Mouse (Mus musculus) natural killer cell, adult 2 months (primary cell): ENCODE measurements around the gene Adamtsl1.

Source experiments
- DNase-seq, 2 experiments: peaks; one replicate each; pipeline ENCODE4 v3.0.0; 2022; ENCODE audit warnings: low spot score in 2 of 2

Adamtsl1 gene

GRCm38 (mm10) chr4:86045876-86046275 lies 531.9 kb downstream of the Adamtsl1 start:
- DNase-seq = no peak

DNA sequence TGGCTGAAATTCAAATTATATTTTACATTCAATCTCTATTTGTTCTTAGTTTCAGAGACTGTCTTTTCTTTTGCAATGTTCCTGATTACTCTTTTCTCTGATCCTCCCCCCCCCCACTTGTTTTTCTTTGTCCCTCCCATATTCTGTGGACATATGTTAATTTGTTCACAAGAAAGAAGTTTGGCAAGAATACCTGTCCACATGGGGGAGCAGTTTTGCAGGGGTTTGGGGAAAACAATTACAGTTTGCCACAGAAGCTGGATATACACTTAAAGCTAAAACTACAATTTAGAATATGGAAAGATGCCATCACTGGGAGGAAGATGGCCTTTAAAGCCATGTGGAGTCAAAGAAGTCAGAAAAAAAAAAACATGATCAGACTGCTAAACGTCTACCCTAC lies 532.9 kb downstream of the Adamtsl1 start:
- no peak for DNase-seq

DNA sequence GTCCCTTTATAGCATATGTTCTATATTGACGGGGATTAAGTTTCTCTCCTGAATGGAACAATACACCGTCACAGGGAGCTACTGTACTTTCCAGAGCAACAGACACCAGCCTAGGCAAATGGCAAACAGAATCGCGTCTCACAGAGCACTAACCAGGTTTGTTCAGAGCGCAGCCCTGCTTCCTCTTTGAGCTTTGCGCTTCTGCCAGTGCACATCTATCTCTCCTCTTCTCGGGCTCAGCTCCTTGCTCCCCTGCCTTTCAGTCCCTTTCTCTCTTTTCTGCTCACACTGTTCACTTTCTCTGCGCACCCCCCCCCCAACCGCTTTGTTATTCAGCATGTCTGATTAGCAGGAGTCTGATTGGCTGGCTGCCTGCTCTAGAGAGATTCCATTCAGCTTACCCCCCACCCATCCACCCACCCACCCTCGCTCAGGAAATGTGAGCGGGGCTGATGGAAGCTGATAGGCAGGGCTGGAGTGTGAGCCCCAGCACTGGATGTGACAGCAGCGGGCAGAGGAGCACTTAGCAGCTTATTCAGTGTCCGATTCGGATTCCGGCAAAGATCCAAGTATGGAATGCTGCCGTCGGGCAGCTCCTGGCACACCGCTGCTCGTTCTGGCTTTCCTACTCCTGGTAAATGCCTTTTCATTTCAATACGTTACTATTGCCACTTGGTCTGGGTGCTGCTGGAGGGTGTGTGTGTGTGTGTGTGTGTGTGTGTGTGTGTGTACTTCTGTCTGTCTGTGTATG lies 539.7 kb downstream of the Adamtsl1 start:
- no peak for DNase-seq

GRCm38 (mm10) chr4:86060614-86061013 lies 546.6 kb downstream of the Adamtsl1 start:
- no peak for DNase-seq

GRCm38 (mm10) chr4:86068376-86068775 lies 554.4 kb downstream of the Adamtsl1 start:
- DNase-seq = no peak

DNA sequence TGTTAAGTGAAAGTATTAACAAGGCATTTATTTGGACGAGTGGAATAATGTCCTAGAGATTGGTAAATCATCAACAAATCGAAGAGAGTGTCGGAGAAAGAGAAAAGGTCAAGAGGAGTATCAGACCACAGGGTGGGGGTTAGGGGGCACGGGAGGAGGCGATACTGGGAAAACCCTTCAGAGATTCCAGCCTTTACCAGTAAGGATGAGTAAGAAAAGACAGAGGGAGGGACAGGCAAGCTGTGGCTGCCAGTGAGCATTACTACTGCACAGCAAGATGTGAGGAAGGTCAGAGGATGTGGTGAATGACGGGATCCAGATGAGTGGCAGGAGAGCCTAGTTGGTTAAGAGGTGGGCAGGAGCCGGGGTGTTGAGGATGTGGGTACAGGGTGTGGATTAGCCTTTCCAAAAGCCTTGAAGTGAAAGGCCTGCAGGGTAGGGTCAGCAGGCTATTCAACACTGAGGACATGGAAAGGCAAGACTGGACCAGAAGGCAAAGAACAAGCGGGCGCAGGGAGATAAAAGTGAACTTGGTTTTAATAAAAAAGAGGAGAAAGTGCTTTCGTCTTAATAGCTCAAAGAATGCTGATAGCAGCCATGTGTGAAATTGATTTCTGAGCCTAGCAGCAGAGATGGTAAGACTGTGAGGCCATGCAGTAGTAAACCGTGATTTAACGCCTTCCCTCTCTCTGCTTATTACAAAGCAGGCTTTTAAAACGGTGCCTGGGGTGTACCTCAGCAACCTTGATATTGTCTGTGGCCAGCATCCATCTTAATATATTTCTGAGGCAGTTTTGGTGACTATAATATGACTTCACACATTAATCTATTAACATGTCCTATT lies 555.1 kb downstream of the Adamtsl1 start:
- DNase-seq = no peak

- DNase-seq = no peak
Measured at GRCm38 (mm10) chr4:86074871-86075270, 560.9 kb downstream of the Adamtsl1 start.

DNA sequence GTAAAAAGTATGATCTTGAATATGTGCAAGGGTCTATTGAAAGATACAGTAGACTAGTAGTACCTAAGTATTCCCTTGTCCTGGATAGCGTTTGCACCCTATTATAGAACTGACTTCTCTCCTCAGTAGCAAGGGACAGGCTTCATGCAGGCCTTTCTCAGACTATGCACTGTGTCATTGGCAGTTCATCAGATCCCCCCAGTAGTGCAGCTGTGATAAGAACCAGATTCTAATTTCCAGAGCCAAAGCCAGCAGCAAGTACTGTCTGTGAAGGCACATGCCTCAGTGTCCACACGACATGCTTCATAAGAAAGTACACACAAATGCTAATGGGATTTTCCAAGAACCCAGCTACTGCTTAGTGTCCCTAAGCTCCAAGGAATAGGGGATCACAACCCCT lies 563.4 kb downstream of the Adamtsl1 start:
- DNase-seq = no peak

DNA sequence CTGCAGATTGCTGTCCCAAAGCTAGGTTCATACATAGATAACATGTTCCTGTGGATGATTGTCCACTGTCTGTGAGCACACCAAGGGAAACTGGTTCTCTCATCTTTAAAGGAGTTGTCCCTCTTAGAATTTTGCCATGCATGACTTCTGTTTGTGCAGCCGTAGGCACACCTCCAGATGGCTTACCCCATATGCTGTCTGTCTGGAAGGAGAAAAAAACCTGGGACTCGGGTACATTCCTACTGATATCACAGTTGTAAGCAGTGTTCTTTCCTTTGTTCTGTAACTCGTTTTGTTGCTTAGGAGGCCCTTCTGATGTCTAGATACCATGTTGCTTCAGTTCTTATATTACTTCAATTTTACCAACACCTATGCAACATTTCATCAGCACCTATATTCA lies 563.9 kb downstream of the Adamtsl1 start:
- DNase-seq = no peak

GRCm38 (mm10) chr4:86087508-86087907 lies 573.5 kb downstream of the Adamtsl1 start:
- DNase-seq = no peak

- DNase-seq = no peak
Measured at GRCm38 (mm10) chr4:86103207-86103606, 589.2 kb downstream of the Adamtsl1 start.

GRCm38 (mm10) chr4:86108325-86108724 lies 594.4 kb downstream of the Adamtsl1 start:
- DNase-seq = no peak

DNA sequence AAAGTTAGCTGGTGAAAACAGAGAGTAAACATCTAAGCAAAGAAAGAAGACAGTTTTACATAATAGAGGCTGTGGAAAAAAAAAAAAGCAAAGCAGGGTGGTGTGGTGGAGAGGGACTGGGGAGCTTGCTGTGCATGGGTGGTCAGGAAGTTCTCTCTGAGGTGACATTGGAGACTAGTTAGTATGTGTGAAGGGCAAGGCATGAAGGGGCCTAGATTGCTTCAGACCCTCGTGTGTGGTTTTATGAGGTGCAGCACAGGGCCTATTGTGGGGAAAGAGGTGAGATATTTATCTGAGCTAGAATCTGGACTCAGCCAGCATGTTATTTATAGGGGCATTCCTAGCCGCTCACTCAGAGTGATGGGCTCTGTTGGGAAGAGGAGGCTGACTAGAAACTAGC lies 605.1 kb downstream of the Adamtsl1 start:
- no peak for DNase-seq

DNA sequence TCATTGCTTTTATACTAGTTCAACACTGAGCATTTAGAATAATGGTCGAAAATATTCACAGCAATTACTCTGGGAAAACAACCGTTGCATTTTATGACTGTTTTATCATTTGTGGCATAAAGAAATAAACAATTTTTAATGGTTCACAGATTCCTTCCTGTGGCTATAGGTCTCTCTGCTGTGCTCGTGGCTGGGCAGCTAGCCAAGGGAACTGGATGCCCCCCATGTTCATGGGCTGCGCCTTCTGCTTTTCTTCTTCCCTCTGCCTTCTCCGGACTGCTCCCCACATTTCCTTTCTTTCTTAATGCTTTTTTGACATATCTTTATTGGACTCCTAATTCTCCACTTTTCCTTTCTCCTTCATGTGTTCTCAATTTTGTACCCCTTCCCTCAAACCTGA lies 608.5 kb downstream of the Adamtsl1 start:
- DNase-seq = no peak

- DNase-seq = no peak
Measured at GRCm38 (mm10) chr4:86124374-86124773, 610.4 kb downstream of the Adamtsl1 start.

DNA sequence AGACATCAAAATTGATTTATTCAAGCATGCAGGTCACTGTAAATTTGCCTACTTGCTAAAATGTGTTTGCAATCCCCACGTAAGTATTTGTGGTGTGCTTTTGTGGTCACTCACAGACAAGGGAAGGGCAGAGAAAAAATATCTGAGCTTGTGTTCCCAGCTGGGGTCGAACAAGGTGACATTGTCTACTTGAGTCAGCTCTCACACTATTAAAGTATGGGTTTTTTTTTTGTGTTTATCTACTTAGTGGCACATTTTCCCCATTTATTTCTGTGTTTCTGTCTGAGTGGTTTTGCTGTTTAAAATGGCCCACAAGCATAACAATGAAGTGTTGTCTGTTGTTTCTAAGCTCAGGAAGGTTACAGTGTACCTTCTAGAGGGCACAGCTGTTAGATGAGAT lies 612.7 kb downstream of the Adamtsl1 start:
- DNase-seq = no peak

DNA sequence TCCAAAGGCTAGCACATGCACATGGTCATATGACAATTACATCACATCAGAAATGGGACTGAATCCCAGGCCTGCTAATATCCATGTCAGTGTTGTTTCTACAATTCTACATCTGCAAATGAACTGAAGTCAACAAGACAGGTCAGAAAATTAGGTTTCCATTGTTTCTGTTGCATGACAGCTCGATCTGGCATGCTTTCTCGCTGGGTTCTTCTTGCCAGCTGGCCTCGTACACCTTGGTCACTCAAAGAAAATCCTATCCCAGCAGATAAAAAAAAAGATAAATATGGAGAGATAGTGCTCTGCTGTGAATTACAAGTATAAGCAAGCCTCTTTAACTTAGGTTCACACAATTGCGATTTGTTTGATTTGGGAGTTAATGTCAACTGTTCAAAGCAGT lies 644.6 kb downstream of the Adamtsl1 start:
- no peak for DNase-seq

GRCm38 (mm10) chr4:86159362-86159761 lies 645.4 kb downstream of the Adamtsl1 start:
- no peak for DNase-seq

- DNase-seq = no peak
Measured at GRCm38 (mm10) chr4:86170763-86171162, 656.8 kb downstream of the Adamtsl1 start.

GRCm38 (mm10) chr4:86171461-86171860 lies 657.5 kb downstream of the Adamtsl1 start:
- DNase-seq = no peak

DNA sequence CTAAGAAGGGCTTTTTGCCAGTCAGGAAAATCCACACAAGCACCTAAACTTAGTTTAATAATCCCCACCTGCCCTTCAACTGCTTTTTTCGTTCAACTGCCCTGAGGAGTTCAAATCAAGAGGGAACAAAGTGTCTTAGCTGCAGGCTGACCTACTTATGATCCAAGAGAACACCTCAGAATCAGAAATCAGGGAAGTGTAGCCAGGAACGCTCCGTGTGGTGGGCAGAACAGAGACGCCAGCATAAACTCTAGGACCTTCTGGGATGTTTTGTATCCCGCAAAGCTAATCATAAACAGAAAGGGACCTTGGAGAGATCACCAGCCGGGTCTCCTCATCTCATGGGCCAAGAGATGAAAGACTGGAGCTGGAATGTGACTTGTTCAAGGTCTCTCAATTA lies 663.5 kb downstream of the Adamtsl1 start:
- DNase-seq = no peak

DNA sequence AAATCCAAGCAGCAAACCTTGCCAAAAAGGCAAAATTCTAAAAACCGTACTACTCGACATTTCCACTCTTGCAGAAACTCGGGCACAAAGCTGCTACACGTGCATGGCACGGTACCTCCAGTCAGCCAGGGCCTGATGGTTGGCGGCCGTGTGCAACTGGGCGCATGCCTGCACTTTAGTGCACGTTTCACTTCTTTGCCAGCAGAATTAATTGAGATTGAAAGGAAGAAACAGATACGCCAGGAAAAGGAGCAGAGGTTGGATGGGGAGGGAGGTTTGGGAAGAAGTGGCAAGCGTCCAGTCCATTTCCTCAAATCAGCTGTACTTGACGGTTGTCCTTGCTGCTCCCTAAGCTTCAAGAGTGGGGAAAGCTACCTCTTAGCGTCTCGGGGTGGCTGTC lies 664.1 kb downstream of the Adamtsl1 start:
- DNase-seq = no peak

DNA sequence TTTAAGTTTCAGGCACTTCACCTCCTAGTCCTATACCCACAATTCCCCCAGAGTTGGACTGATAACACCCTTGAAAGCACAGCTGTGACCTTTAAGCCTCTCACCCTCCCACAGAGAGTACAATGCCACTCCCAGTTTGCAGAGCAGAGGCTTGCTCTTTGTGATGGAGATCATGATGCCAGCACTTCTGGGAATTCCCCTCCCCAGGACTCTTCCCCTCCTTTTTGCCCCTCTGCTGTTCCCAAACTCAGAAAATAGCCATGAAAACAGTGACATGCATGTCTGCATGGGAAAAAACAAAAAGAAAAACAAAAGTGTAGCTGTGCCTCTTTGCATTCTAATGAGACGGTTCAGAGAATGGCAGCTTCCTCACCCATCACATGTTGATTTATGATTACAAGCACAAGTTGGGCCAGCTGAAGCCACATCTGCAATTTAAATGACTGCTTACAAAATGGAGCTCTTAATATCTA lies 669.8 kb downstream of the Adamtsl1 start:
- no peak for DNase-seq
